Mouse (Mus musculus) lung, postnatal 25 days (tissue): Measurements from ENCODE around the gene Nol4l.

Experiments used
- DNase-seq: peaks from one replicate; pipeline ENCODE4 v3.0.0; 2022; ENCODE audit warnings: low spot score

The Nol4l gene

GRCm38 (mm10) chr2:153529931-153530766, at the start of gene Nol4l:
Nol4l (minus strand) TSS chr2:153529971.
- no peak for DNase-seq

GRCm38 (mm10) chr2:153577122-153577521, 47.4 kb upstream of the Nol4l start:
- DNase-seq = no peak

GRCm38 (mm10) chr2:153576150-153576549, 46.4 kb upstream of the Nol4l start:
- DNase-seq = no peak

- DNase-seq = no peak
These were observed 45.8 kb upstream of the Nol4l start for GRCm38 (mm10) chr2:153575554-153575953.

GRCm38 (mm10) chr2:153573101-153573500, 43.3 kb upstream of the Nol4l start:
- no peak for DNase-seq

- DNase-seq = no peak
These were observed 38.8 kb upstream of the Nol4l start for GRCm38 (mm10) chr2:153568541-153568940.

- no peak for DNase-seq
These were observed 38.2 kb upstream of the Nol4l start for GRCm38 (mm10) chr2:153568013-153568412.

GRCm38 (mm10) chr2:153564343-153564742, 34.6 kb upstream of the Nol4l start:
- DNase-seq = no peak

- no peak for DNase-seq
These were observed 31.8 kb upstream of the Nol4l start for GRCm38 (mm10) chr2:153561564-153561963.

- DNase-seq = peak; percentile 23
These were observed 31.1 kb upstream of the Nol4l start for GRCm38 (mm10) chr2:153560664-153561541.

GRCm38 (mm10) chr2:153559613-153560152, 29.9 kb upstream of the Nol4l start:
- DNase-seq = no peak

- DNase-seq = no peak
These were observed 28.7 kb upstream of the Nol4l start for GRCm38 (mm10) chr2:153558464-153558863.

GRCm38 (mm10) chr2:153557259-153557658, 27.5 kb upstream of the Nol4l start:
- DNase-seq = no peak

- no peak for DNase-seq
These were observed 26.4 kb upstream of the Nol4l start for GRCm38 (mm10) chr2:153556208-153556607.

- DNase-seq = no peak
These were observed 24.8 kb upstream of the Nol4l start for GRCm38 (mm10) chr2:153554543-153554942.

- no peak for DNase-seq
These were observed 19.7 kb upstream of the Nol4l start for GRCm38 (mm10) chr2:153549486-153549885.

- no peak for DNase-seq
These were observed 18.6 kb upstream of the Nol4l start for GRCm38 (mm10) chr2:153548221-153548923.

GRCm38 (mm10) chr2:153547633-153548032, 17.9 kb upstream of the Nol4l start:
- no peak for DNase-seq

- no peak for DNase-seq
These were observed 17.2 kb upstream of the Nol4l start for GRCm38 (mm10) chr2:153546972-153547371.

- no peak for DNase-seq
These were observed 16.7 kb upstream of the Nol4l start for GRCm38 (mm10) chr2:153546471-153546870.

- no peak for DNase-seq
These were observed 15.0 kb upstream of the Nol4l start for GRCm38 (mm10) chr2:153544771-153545170.
